ENCODE assay signal across 8 mouse cellular contexts in genomic region chr2:26139034-26139544, GRCm38 (mm10). TPM values are rescaled to one million over a fixed set of nuclear protein-coding genes. Genes with fewer than 3 reads are reported as not detected.
A peak's percentile ranks its signal among the peaks of the same experiment; 100 is the strongest.
DNase-seq lines count a peak whose midpoint lies in the region; ATAC-seq and TF ChIP-seq lines count a peak whose summit lies in the region.

No protein-coding gene starts in this region.

- 0 out of 2 replicates have a peak, but pooled peaks cover 2% of the 10 kb centered on the region for H3K9me3 ChIP-seq in heart, embryonic 11.5 days (replicated peaks; ENCODE audit: control insufficient read depth, low read length)
- H3K9me3 ChIP-seq in E14TG2a.4 (ENCODE audit: low read length): no peaks in the 10 kb centered on the region
- H3K9me3 ChIP-seq in forebrain, embryonic 15.5 days: no peaks in the 10 kb centered on the region
- H3K9me3 ChIP-seq in liver, embryonic 16.5 days (replicated peaks; ENCODE audit: control insufficient read depth, low read length): no peaks in the 10 kb centered on the region

- DNase-seq in heart, adult 8-10 months (ENCODE audit: low spot score): no peak
- DNase-seq in B cell, adult 2 months: no peak
- DNase-seq in natural killer cell, adult 2 months (ENCODE audit: low spot score in 2 of 2): no peak
- DNase-seq in retina, postnatal 1 day: no peak

- H3K36me3 ChIP-seq in heart, embryonic 11.5 days (ENCODE audit: control insufficient read depth, insufficient read depth, low read length): no peaks in the 10 kb centered on the region
- H3K36me3 ChIP-seq in E14TG2a.4 (ENCODE audit: insufficient read depth, low read length): peaks cover 18% of the 10 kb centered on the region
- no peaks in the 10 kb centered on the region for H3K36me3 ChIP-seq in forebrain, embryonic 15.5 days
- H3K36me3 ChIP-seq in liver, embryonic 16.5 days (ENCODE audit: control insufficient read depth, insufficient read depth): no peaks in the 10 kb centered on the region

- no peak for TF ChIP-seq CTCF in E14TG2a.4 (conservative IDR thresholded peaks at IDR 0.05; ENCODE audit: low read length)

- peak overlapping the region; percentile 96 for H3K9ac ChIP-seq in heart, embryonic 11.5 days (ENCODE audit: low read depth, low read length)
- peak overlapping the region; percentile 85 for H3K9ac ChIP-seq in forebrain, embryonic 15.5 days (replicated peaks)
- H3K9ac ChIP-seq in liver, embryonic 16.5 days (ENCODE audit: low read depth, low read length): peak overlapping the region; percentile 86

- no peaks in the 10 kb centered on the region for H3K27me3 ChIP-seq in heart, embryonic 11.5 days (ENCODE audit: control insufficient read depth, insufficient read depth, low read length)
- H3K27me3 ChIP-seq in E14TG2a.4 (ENCODE audit: insufficient read depth, low read length): peaks cover 3% of the 10 kb centered on the region; the same call in 1 of the 2 replicates
- H3K27me3 ChIP-seq in forebrain, embryonic 15.5 days: no peaks in the 10 kb centered on the region
- H3K27me3 ChIP-seq in liver, embryonic 16.5 days (ENCODE audit: control insufficient read depth, insufficient read depth, low read depth, low read length): no peaks in the 10 kb centered on the region

- H3K4me3 ChIP-seq in heart, embryonic 11.5 days (ENCODE audit: low read depth, low read length): peak overlapping the region; percentile 89
- peak overlapping the region; percentile 90 for H3K4me3 ChIP-seq in E14TG2a.4 (replicated peaks; ENCODE audit: low read length)
- peak overlapping the region; percentile 81 for H3K4me3 ChIP-seq in forebrain, embryonic 15.5 days
- peak overlapping the region; percentile 88 for H3K4me3 ChIP-seq in liver, embryonic 16.5 days (ENCODE audit: low read depth, low read length)

- peak overlapping the region; percentile 95 for H3K4me2 ChIP-seq in heart, embryonic 11.5 days
- H3K4me2 ChIP-seq in forebrain, embryonic 15.5 days (replicated peaks): peak overlapping the region; percentile 96
- H3K4me2 ChIP-seq in liver, embryonic 16.5 days (ENCODE audit: low read depth, low read length): peak overlapping the region; percentile 95

- peaks cover 22% of the 10 kb centered on the region for H3K4me1 ChIP-seq in heart, embryonic 11.5 days (ENCODE audit: control insufficient read depth, insufficient read depth, low read length)
- peaks cover 58% of the 10 kb centered on the region for H3K4me1 ChIP-seq in E14TG2a.4 (replicated peaks; ENCODE audit: low read depth, low read length)
- peaks cover 19% of the 10 kb centered on the region for H3K4me1 ChIP-seq in forebrain, embryonic 15.5 days
- H3K4me1 ChIP-seq in liver, embryonic 16.5 days (ENCODE audit: control insufficient read depth, low read depth, low read length): peaks cover 33% of the 10 kb centered on the region

- no peak for ATAC-seq in heart, embryonic 11.5 days (replicated peaks; ENCODE audit: insufficient number of reproducible peaks, low FRiP score, low TSS enrichment)
- no peak for ATAC-seq in forebrain, embryonic 15.5 days (replicated peaks)
- ATAC-seq in liver, embryonic 16.5 days (ENCODE audit: low read depth): no peak

- 49% methylated on average over 7 of the region's 7 CpGs for WGBS in heart, embryonic 11.5 days (ENCODE audit: insufficient replicate concordance)
- WGBS in forebrain, embryonic 15.5 days: 46% methylated on average over 7 of the region's 7 CpGs
- WGBS in liver, embryonic 16.5 days (ENCODE audit: insufficient replicate concordance): 31% methylated on average over 7 of the region's 7 CpGs

- H3K27ac ChIP-seq in heart, embryonic 11.5 days (ENCODE audit: low read depth, low read length): peak overlapping the region; percentile 94
- peak overlapping the region; percentile 95 for H3K27ac ChIP-seq in forebrain, embryonic 15.5 days (replicated peaks)
- peak overlapping the region; percentile 85 for H3K27ac ChIP-seq in liver, embryonic 16.5 days (ENCODE audit: low read length)

RNA-seq across cellular contexts. Expression of gene Nacc2, which starts 16.1 kb away (rescaled TPM):
- polyA plus RNA-seq in heart, embryonic 11.5 days (2014; fragmentation: Nextera tagmentation; extraction: Ambion mirVana): 3.4 and 7.1 TPM in 2 replicates
- 10 to 100 TPM; 27.6 to 44.2 (median 31.7) TPM for total RNA-seq in heart, adult 8-10 months (2022)
- polyA plus RNA-seq in forebrain, embryonic 15.5 days (2015; fragmentation: Nextera tagmentation; extraction: Ambion mirVana): 12.4 and 13.5 TPM in 2 replicates
- polyA plus RNA-seq in liver, embryonic 16.5 days (2015; fragmentation: Nextera tagmentation; extraction: Ambion mirVana): 3.9 and 6.4 TPM in 2 replicates
